Mouse (Mus musculus) forebrain, embryonic 14.5 days (tissue): ENCODE results near the gene Cdc42bpb. TPM values are rescaled to one million over a fixed set of nuclear protein-coding genes. Genes with fewer than 3 reads are reported as not detected.

Experiments
- ATAC-seq: fragments of 200-750 bp; cut with Nextera tagmentation; 2 replicates; pipeline ENCODE4 v1.8.0; 2017; ENCODE audit warnings: mild to moderate bottlenecking, moderate library complexity
- DNase-seq: peaks from one replicate; pipeline ENCODE4 v3.0.0-alpha.2; 2015; ENCODE audit warnings: low spot score
- H3K27ac ChIP-seq: fragments of 300-500 bp; sonication (generic); 2 replicates; pipeline ENCODE4 v1.5.1; 2014; ENCODE audit warnings: low read depth, mild to moderate bottlenecking, control low read depth, low read length, moderate library complexity
- H3K27me3 ChIP-seq: fragments of 300-500 bp; sonication (generic); replicated peaks from 2 replicates; pipeline ENCODE4 v1.6.1; 2014; ENCODE audit warnings: low read length, control low read depth, mixed read lengths; ENCODE audit not compliant: control insufficient read depth, insufficient read depth
- H3K36me3 ChIP-seq: fragments of 300-500 bp; sonication (generic); 2 replicates; pipeline ENCODE4 v1.6.1; 2014; ENCODE audit warnings: low read length, control low read depth; ENCODE audit not compliant: control insufficient read depth, insufficient read depth
- H3K4me1 ChIP-seq: fragments of 300-500 bp; sonication (generic); 2 replicates; pipeline ENCODE4 v1.6.1; 2014; ENCODE audit warnings: antibody characterized with exemption, low read length, control low read depth; ENCODE audit not compliant: control insufficient read depth, insufficient read depth
- H3K4me2 ChIP-seq: fragments of 300-500 bp; sonication (generic); 2 replicates; pipeline ENCODE4 v1.6.1; 2014; ENCODE audit warnings: mild to moderate bottlenecking, control low read depth, low read length
- H3K4me3 ChIP-seq: fragments of 300-500 bp; sonication (generic); 2 replicates; pipeline ENCODE4 v1.5.1; 2014; ENCODE audit warnings: low read depth, low read length, control low read depth
- H3K9ac ChIP-seq: fragments of 300-500 bp; sonication (generic); 2 replicates; pipeline ENCODE4 v1.6.1; 2014; ENCODE audit warnings: mild to moderate bottlenecking, low read length, control low read depth, moderate library complexity
- H3K9me3 ChIP-seq: fragments of 300-500 bp; sonication (generic); replicated peaks from 2 replicates; pipeline ENCODE4 v1.6.1; 2016; ENCODE audit warnings: low read length, control low read depth, mixed read lengths; ENCODE audit not compliant: control insufficient read depth
- WGBS: fragments of 180-500 bp; shearing (Covaris S2); extraction: QIAGEN DNeasy Blood & Tissue Kit; methylation state at CpG from one replicate; pipeline ENCODE4 v1.1.7; 2014; 5-methylcytosine and 5-hydroxymethylcytosine counted together
- polyA plus RNA-seq: library from polyadenylated mRNA; unstranded; fragments of >200 nt; fragmentation: Nextera tagmentation; extraction: Ambion mirVana; gene quantifications from 2 replicates; pipeline ENCODE4 v1.2.1, GENCODE M21; 2014

Cdc42bpb gene
- polyA plus RNA-seq, 1 experiment from 2014 or later, result 28.8 TPM

DNA sequence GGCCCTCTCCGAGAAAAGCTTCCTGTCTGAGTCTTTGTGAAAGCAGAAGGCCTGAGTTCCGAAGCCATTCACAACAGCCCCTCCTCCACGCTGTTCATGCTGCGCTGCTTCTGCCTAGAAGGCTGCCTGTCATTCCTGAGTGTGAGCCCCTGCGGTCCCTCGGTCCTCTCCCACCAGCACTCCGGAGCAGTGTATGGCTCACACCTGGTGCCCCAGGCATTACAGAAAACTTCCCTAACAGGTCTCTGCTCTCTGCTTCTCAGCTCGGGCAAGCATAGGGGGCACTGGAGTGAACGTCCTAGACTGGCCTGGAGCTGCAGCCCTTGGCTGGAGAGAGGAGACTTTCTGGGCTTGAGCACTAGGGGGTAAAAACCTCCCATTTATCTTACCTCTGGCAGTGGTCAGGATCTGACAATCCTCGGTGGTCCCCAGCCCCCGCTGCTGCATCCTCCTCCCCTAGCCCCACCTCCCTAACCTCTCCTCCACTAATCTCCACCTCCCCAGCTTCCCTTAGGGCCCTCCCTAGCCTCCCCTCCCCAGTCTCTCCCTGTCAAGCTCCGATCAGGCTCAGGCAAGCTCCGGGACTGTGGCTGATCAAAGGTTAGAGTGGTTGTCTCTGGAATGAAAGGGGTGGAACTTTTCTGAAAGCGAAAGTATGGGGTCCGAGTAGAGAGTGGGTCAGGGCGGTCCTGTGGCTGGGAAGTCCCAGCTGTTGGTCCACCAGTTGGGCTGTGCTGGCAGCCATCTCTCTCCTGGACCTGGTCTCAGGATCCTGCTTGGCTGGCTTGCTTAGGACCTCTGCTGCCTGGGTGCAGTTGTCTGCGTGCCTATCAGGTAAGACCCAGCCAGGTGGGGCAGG is 39.6 kb upstream of the Cdc42bpb start, which contains the start of gene Exoc3l4:
Gene Exoc3l4, plus strand, starts transcription at position 97 of the 859 bp plus-strand sequence.
- Histone ChIP-seq H3K9me3 (no peaks in the 10 kb centered on the region), H3K27me3 (peaks cover 14% of the 10 kb centered on the region), H3K9ac (peak within 1 kb of the TSS; percentile 35), H3K27ac (no peak within 1 kb of the TSS), H3K4me2 (peak within 1 kb of the TSS; percentile 48), H3K4me1 (peaks cover 13% of the 10 kb centered on the region), H3K36me3 (no peaks in the 10 kb centered on the region), H3K4me3 (peak within 1 kb of the TSS; percentile 10; the same call in 1 of the 2 replicates)
- peak; percentile 27; the same call in 1 of the 2 replicates for ATAC-seq
- 5% methylated on average over 17 of the region's 17 CpGs for WGBS
- DNase-seq, result peak; percentile 58

- Histone ChIP-seq H3K4me3 (peak overlapping the region; percentile 20), H3K27ac (no peak overlapping the region), H3K27me3 (no peaks in the 10 kb centered on the region), H3K36me3 (no peaks in the 10 kb centered on the region), H3K4me2 (peak overlapping the region; percentile 40), H3K4me1 (peaks cover 18% of the 10 kb centered on the region), H3K9ac (peak overlapping the region; percentile 46; the same call in 1 of the 2 replicates), H3K9me3 (no peaks in the 10 kb centered on the region)
- peak; percentile 91 for DNase-seq
- ATAC-seq, result peak; percentile 81
- 1% methylated on average over 21 of the region's 21 CpGs for WGBS
These were observed 35.8 kb upstream of the Cdc42bpb start for GRCm38 (mm10) chr12:111413300-111413699.

GRCm38 (mm10) chr12:111412581-111413284 is 35.2 kb upstream of the Cdc42bpb start:
- Histone ChIP-seq H3K9ac (peak overlapping the region; percentile 46; the same call in 1 of the 2 replicates), H3K4me1 (peaks cover 18% of the 10 kb centered on the region), H3K36me3 (no peaks in the 10 kb centered on the region), H3K9me3 (no peaks in the 10 kb centered on the region), H3K27me3 (no peaks in the 10 kb centered on the region), H3K27ac (no peak overlapping the region), H3K4me2 (peak overlapping the region; percentile 40), H3K4me3 (peak overlapping the region; percentile 20)
- WGBS, result 24% methylated on average over 12 of the region's 12 CpGs
- ATAC-seq (no peak), DNase-seq (no peak)

- H3K4me3 ChIP-seq, result no peak overlapping the region
- no peak for ATAC-seq
- 78% methylated on average over 8 of the region's 8 CpGs for WGBS
- no peak overlapping the region for H3K4me2 ChIP-seq
- H3K9me3 ChIP-seq, result no peaks in the 10 kb centered on the region
- H3K27me3 ChIP-seq, result 0 out of 2 replicates have a peak, but pooled peaks cover 6% of the 10 kb centered on the region
- H3K9ac ChIP-seq, result no peak overlapping the region
- H3K36me3 ChIP-seq, result no peaks in the 10 kb centered on the region
- H3K27ac ChIP-seq, result no peak overlapping the region
- no peak for DNase-seq
- H3K4me1 ChIP-seq, result peaks cover 13% of the 10 kb centered on the region
These were observed 34.3 kb upstream of the Cdc42bpb start for GRCm38 (mm10) chr12:111411631-111412355.

DNA sequence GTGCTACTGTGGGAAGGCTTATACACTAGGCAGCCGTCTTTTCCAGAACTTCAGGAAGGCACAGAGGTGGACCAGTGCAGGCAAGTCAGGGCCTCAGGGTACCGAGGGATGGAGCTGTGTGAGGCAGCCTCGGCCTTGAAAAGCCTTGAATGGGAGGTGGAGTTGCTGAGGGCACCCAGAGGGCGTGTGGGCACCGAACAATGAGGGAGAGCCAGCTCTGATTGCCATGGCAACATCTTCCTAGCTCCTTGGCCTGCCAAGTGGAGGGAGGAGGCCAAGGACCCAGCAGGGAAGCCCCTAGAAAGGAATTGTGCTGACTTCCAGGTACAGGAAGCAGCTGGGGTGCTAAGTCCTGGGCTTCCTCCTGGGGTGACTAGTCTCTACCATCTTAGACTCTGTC is 32.1 kb upstream of the Cdc42bpb start:
- Histone ChIP-seq H3K4me2 (no peak overlapping the region), H3K9me3 (no peaks in the 10 kb centered on the region), H3K36me3 (no peaks in the 10 kb centered on the region), H3K27me3 (peaks cover 15% of the 10 kb centered on the region; the same call in 1 of the 2 replicates), H3K4me3 (no peak overlapping the region), H3K27ac (no peak overlapping the region), H3K4me1 (peaks cover 14% of the 10 kb centered on the region; the same call in 1 of the 2 replicates), H3K9ac (no peak overlapping the region)
- DNase-seq, result peak; percentile 72
- 6% methylated on average over 5 of the region's 5 CpGs for WGBS
- ATAC-seq, result peak; percentile 22; the same call in 1 of the 2 replicates

- 6% methylated on average over 23 of the region's 24 CpGs for WGBS
- Histone ChIP-seq H3K36me3 (no peaks in the 10 kb centered on the region), H3K4me2 (peak within 1 kb of the TSS; percentile 30; the same call in 1 of the 2 replicates), H3K9me3 (no peaks in the 10 kb centered on the region), H3K9ac (no peak within 1 kb of the TSS), H3K4me1 (0 out of 2 replicates have a peak, but pooled peaks cover 7% of the 10 kb centered on the region), H3K4me3 (no peak within 1 kb of the TSS), H3K27me3 (peaks cover 15% of the 10 kb centered on the region; the same call in 1 of the 2 replicates), H3K27ac (no peak within 1 kb of the TSS)
- DNase-seq (no peak), ATAC-seq (no peak)
These were observed 29.1 kb upstream of the Cdc42bpb start, which contains the start of gene Lbhd2 for GRCm38 (mm10) chr12:111406622-111407021. TSS of gene Lbhd2 (plus strand) at chr12:111406809.

- ATAC-seq, result no peak
- DNase-seq, result no peak
These were observed 27.4 kb upstream of the Cdc42bpb start for GRCm38 (mm10) chr12:111404880-111405279.

DNA sequence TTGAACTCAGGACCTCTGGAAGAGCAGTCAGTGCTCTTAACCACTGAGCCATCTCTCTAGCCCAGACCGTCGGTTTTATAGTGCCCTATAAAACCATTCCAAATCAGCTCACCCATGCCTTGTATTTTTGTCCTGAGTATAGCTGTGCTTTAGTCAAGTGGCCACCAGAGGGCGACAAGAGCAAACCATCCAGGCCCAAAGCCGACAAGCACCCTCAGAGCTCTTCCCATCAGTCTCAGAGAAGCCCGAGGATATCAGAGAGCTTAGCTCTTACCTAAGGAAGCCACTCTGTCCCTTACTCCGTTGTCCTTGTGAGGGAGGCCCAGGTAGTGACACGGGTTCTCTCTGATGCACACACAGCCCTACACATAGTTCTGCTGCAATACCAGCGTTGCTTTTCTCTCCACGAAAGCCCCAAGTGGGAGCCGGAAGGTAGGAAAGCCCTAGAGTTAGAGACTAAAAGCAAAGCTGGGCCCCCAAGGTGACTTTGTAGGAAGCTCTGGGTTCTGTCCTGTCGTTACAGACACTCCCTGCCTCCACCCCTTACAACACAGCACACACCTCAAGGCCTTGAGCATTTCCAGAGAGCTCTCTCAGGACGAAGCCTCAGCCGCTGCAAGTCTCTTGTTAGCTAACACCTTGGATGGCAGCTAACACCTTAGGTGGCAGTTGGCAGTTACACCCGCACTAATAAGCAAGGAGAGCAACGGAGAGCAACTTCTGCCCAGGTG is 24.1 kb upstream of the Cdc42bpb start:
- H3K4me1 ChIP-seq, result no peaks in the 10 kb centered on the region
- H3K27me3 ChIP-seq, result peaks cover 7% of the 10 kb centered on the region; the same call in 1 of the 2 replicates
- H3K4me2 ChIP-seq, result no peak overlapping the region
- H3K27ac ChIP-seq, result no peak overlapping the region
- ATAC-seq (peak; percentile 62), DNase-seq (peak; percentile 89)
- 23% methylated on average over 15 of the region's 15 CpGs for WGBS
- no peaks in the 10 kb centered on the region for H3K36me3 ChIP-seq
- no peak overlapping the region for H3K4me3 ChIP-seq
- no peak overlapping the region for H3K9ac ChIP-seq
- H3K9me3 ChIP-seq, result no peaks in the 10 kb centered on the region

More at GRCm38 (mm10) chr12:111404880-111405279, 27.4 kb upstream of the Cdc42bpb start:
- Histone ChIP-seq H3K4me2 (no peak overlapping the region), H3K36me3 (no peaks in the 10 kb centered on the region), H3K27me3 (peaks cover 15% of the 10 kb centered on the region; the same call in 1 of the 2 replicates), H3K9ac (no peak overlapping the region), H3K27ac (no peak overlapping the region), H3K9me3 (no peaks in the 10 kb centered on the region), H3K4me1 (0 out of 2 replicates have a peak, but pooled peaks cover 6% of the 10 kb centered on the region), H3K4me3 (no peak overlapping the region)
- 70% methylated on average over 10 of the region's 10 CpGs for WGBS
